19 mouse cellular contexts compared by ENCODE assay signal in genomic region chr4:88432412-88433024, GRCm38 (mm10).
"Had no signal": no experiment of that assay in that cellular context is flagged by ENCODE, and none has a peak within 500 bp of the region (broad histone marks: within the 10 kb centered on the region; RNA-seq: fewer than 3 reads in every experiment).

No protein-coding gene starts in this region.

- ATAC-seq: midbrain, embryonic 15.5 days had no signal

- H3K9ac ChIP-seq: liver, embryonic 15.5 days; midbrain, embryonic 12.5 days; midbrain, embryonic 15.5 days; neural tube, embryonic 13.5 days had no signal

- H3K27me3 ChIP-seq: liver, embryonic 15.5 days; midbrain, embryonic 12.5 days; midbrain, embryonic 15.5 days; neural tube, embryonic 13.5 days had no signal

- H3K4me2 ChIP-seq: liver, embryonic 11.5 days; liver, embryonic 15.5 days; midbrain, embryonic 12.5 days; midbrain, embryonic 15.5 days; neural tube, embryonic 13.5 days had no signal

- H3K36me3 ChIP-seq: liver, embryonic 15.5 days; midbrain, embryonic 12.5 days; midbrain, embryonic 15.5 days; neural tube, embryonic 13.5 days had no signal

- H3K9me3 ChIP-seq: liver, embryonic 15.5 days; midbrain, embryonic 12.5 days; midbrain, embryonic 15.5 days; neural tube, embryonic 13.5 days had no signal

- H3K4me3 ChIP-seq: layer of hippocampus, adult 2 months; left cerebral cortex, adult 2 months; liver, embryonic 15.5 days; midbrain, embryonic 12.5 days; midbrain, embryonic 15.5 days; myocyte; neural tube, embryonic 13.5 days had no signal

- H3K27ac ChIP-seq: layer of hippocampus, adult 2 months; left cerebral cortex, adult 2 months; liver, embryonic 15.5 days; midbrain, embryonic 12.5 days; midbrain, embryonic 15.5 days; neural tube, embryonic 13.5 days; stomach, postnatal 0 days had no signal

- DNase-seq: kidney, adult 11 months; kidney, adult 8-10 months; kidney, postnatal 25 days; layer of hippocampus, adult 9-11 months; layer of hippocampus, postnatal 36 days; lung, adult 18-20 months; lung, postnatal 14 days; thymus, adult 2 months; thymus, postnatal 14 days; thymus, postnatal 4 days had no signal

- H3K4me1 ChIP-seq: liver, embryonic 15.5 days; midbrain, embryonic 12.5 days; midbrain, embryonic 15.5 days; neural tube, embryonic 13.5 days had no signal
